Mouse (Mus musculus) E14TG2a.4 (cell line): Measurements from ENCODE around the gene Tbxa2r.

Experiments
- CTCF ChIP-seq: conservative IDR thresholded peaks from 2 replicates; pipeline ENCODE4 v1.5.1; 2014; ENCODE audit warnings: low read length
- NANOG ChIP-seq: IDR thresholded peaks from 2 replicates; pipeline ENCODE4 v1.6.1; 2014; ENCODE audit warnings: borderline replicate concordance, low read length, mixed read lengths
- POU5F1 ChIP-seq: IDR thresholded peaks from 2 replicates; pipeline ENCODE4 v1.6.1; 2014; ENCODE audit warnings: low read length, borderline replicate concordance

- TF ChIP-seq NANOG (no peak), CTCF (no peak), POU5F1 (no peak)
These were observed 51.4 kb downstream of the Tbxa2r start for GRCm38 (mm10) chr10:81379809-81380378.
